Mouse (Mus musculus) heart, adult 2 months (tissue): ENCODE results near the gene Pomgnt1.

Source experiments
- CTCF ChIP-seq: fragments of 200-600 bp; IDR thresholded peaks from 2 replicates; pipeline ENCODE4 v1.8.1; 2022; ENCODE audit warnings: antibody characterized with exemption, mild to moderate bottlenecking, moderate library complexity
- EP300 ChIP-seq: fragments of 200-500 bp; IDR thresholded peaks from 2 replicates; pipeline ENCODE4 v1.6.1; 2011; ENCODE audit warnings: low read depth, low read length, control low read depth; ENCODE audit not compliant: insufficient read depth
- POLR2A ChIP-seq: fragments of 200-500 bp; IDR thresholded peaks from 2 replicates; pipeline ENCODE4 v1.6.1; 2011; ENCODE audit warnings: mild to moderate bottlenecking, low read depth, low read length, control low read depth; ENCODE audit not compliant: insufficient read depth

DNA sequence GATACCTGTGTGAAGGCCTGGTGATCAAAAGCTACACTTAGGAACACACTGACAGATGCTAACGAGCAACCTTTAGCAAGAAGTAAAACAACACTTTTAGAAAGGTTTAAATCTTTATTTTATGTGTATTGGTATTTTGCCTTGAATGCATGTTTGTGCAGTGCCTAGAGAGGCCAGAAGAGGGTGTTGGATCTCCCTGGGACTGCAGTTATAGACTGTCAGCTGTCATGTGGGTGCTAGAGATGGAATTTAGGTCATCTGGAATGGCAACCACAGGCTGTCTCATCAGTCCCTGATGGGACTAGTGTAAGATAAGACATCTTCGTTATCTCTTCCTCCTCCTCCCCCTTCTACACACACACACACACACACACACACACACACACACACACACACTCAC, 74.8 kb downstream of the Pomgnt1 start:
- TF ChIP-seq CTCF (peak; percentile 56), POLR2A (no peak), EP300 (no peak)
